Mouse (Mus musculus) frontal cortex, postnatal 10 days (tissue): ENCODE measurements at regions not wholly inside any gene's neighbourhood (a gene's known extent, or its start where the extent isn't known, plus 50 kb on each side); places are given as distances from the start of the nearest gene placed in this dataset.
A peak's percentile ranks its signal among the peaks of the same experiment; 100 is the strongest.

Experiments used
- DNase-seq, 2 experiments: peaks; one replicate each; pipeline ENCODE4 v3.0.0; 2022; ENCODE audit warnings: low spot score in 2 of 2, mixed read lengths in 1 of 2

- peak; percentile 21 to 37 for DNase-seq
Measured at GRCm38 (mm10) chr10:99367757-99368156, 104.7 kb downstream of the Dusp6 start.

- no peak for DNase-seq
Measured at GRCm38 (mm10) chr10:99375101-99375500, 112.1 kb downstream of the Dusp6 start.

GRCm38 (mm10) chr10:99376430-99376829 is 113.4 kb downstream of the Dusp6 start:
- no peak for DNase-seq

GRCm38 (mm10) chr10:99377548-99377947 is 114.5 kb downstream of the Dusp6 start:
- DNase-seq = no peak

GRCm38 (mm10) chr10:99379156-99379555 is 116.1 kb downstream of the Dusp6 start:
- DNase-seq = no peak

- DNase-seq = no peak
Measured at GRCm38 (mm10) chr10:99380170-99380569, 117.1 kb downstream of the Dusp6 start.

- DNase-seq = no peak
Measured at GRCm38 (mm10) chr10:99383028-99383427, 120.0 kb downstream of the Dusp6 start.

GRCm38 (mm10) chr10:99384366-99384765 is 121.3 kb downstream of the Dusp6 start:
- DNase-seq = no peak

GRCm38 (mm10) chr10:99384851-99385250 is 121.8 kb downstream of the Dusp6 start:
- DNase-seq = no peak

GRCm38 (mm10) chr10:99385854-99386253 is 122.8 kb downstream of the Dusp6 start:
- no peak for DNase-seq

GRCm38 (mm10) chr10:99388526-99388925 is 125.5 kb downstream of the Dusp6 start:
- no peak for DNase-seq

GRCm38 (mm10) chr10:99388986-99389385 is 126.0 kb downstream of the Dusp6 start:
- DNase-seq = no peak

- no peak for DNase-seq
Measured at GRCm38 (mm10) chr10:99390609-99391183, 127.7 kb downstream of the Dusp6 start.

- no peak for DNase-seq
Measured at GRCm38 (mm10) chr10:99391725-99392124, 128.7 kb downstream of the Dusp6 start.

- DNase-seq = no peak
Measured at GRCm38 (mm10) chr10:99392979-99393378, 129.9 kb downstream of the Dusp6 start.

GRCm38 (mm10) chr10:99393523-99393922 is 130.5 kb downstream of the Dusp6 start:
- peak in 1 of 2 experiments; percentile 28 for DNase-seq

- DNase-seq = no peak
Measured at GRCm38 (mm10) chr10:99395411-99395810, 132.4 kb downstream of the Dusp6 start.

GRCm38 (mm10) chr10:99396630-99397029 is 133.6 kb downstream of the Dusp6 start:
- no peak for DNase-seq

GRCm38 (mm10) chr10:99400076-99400475 is 137.0 kb downstream of the Dusp6 start:
- DNase-seq = no peak

GRCm38 (mm10) chr10:99406764-99407163 is 143.7 kb downstream of the Dusp6 start:
- DNase-seq = no peak

- DNase-seq = no peak
Measured at GRCm38 (mm10) chr10:99408786-99409185, 145.8 kb downstream of the Dusp6 start.

GRCm38 (mm10) chr10:99409744-99410143 is 146.7 kb downstream of the Dusp6 start:
- no peak for DNase-seq

GRCm38 (mm10) chr10:99410754-99411153 is 147.7 kb downstream of the Dusp6 start:
- DNase-seq = no peak

GRCm38 (mm10) chr10:99413455-99413854 is 150.4 kb downstream of the Dusp6 start:
- DNase-seq = no peak
